Mouse (Mus musculus) urinary bladder, postnatal 36 days (tissue): ENCODE measurements around the gene Olfr1364.

Experiments used
- DNase-seq, 2 experiments: peaks; one replicate each; pipeline ENCODE4 v3.0.0; 2022; ENCODE audit warnings: low spot score in 2 of 2, mixed read lengths in 1 of 2

The Olfr1364 gene

GRCm38 (mm10) chr13:21581659-21582058 lies at the start of gene Olfr1364:
Gene Olfr1364 (minus strand): TSS chr13:21581759.
- DNase-seq, result no peak

GRCm38 (mm10) chr13:21613922-21614321 lies 32.4 kb upstream of the Olfr1364 start, which contains the start of gene Olfr1362:
Gene Olfr1362 (minus strand): TSS chr13:21614022.
- no peak for DNase-seq

- DNase-seq, result no peak
Observed at GRCm38 (mm10) chr13:21591618-21592017, 10.1 kb upstream of the Olfr1364 start.

GRCm38 (mm10) chr13:21559793-21560192 lies 21.8 kb downstream of the Olfr1364 start, which contains the start of gene Olfr1535:
Gene Olfr1535 (minus strand): TSS chr13:21559893.
- DNase-seq, result no peak

GRCm38 (mm10) chr13:21550416-21551110 lies 31.0 kb downstream of the Olfr1364 start:
- DNase-seq, result no peak

- no peak for DNase-seq
Observed at GRCm38 (mm10) chr13:21549487-21549886, 32.1 kb downstream of the Olfr1364 start.

- no peak for DNase-seq
Observed at GRCm38 (mm10) chr13:21542708-21543107, 38.9 kb downstream of the Olfr1364 start, which contains the start of gene Olfr1366. Gene Olfr1366 (minus strand): TSS chr13:21542808.

- peak; percentile 86 to 89 for DNase-seq
Observed at GRCm38 (mm10) chr13:21530781-21531201, 50.8 kb downstream of the Olfr1364 start, which contains the start of gene Zkscan8. Gene Zkscan8 (minus strand): TSS chr13:21531120.

- DNase-seq, result no peak
Observed at GRCm38 (mm10) chr13:21530136-21530535, 51.4 kb downstream of the Olfr1364 start.
